Mouse (Mus musculus): ENCODE results near the gene Ganab. TPM values are rescaled to one million over a fixed set of nuclear protein-coding genes. Genes with fewer than 3 reads are reported as not detected.
"Not testable (repeated sequence)": the region's sequence is repeated elsewhere in the genome, so short reads cannot be mapped to it uniquely, and the experiment has no call there.

The Ganab gene
- polyA plus RNA-seq, 1 experiment from 2014 or later = 73.3 TPM

- not testable (repeated sequence) for H3K9me3 ChIP-seq (replicated peaks; ENCODE audit: control insufficient read depth, low read length); H3K9ac ChIP-seq (ENCODE audit: low read length); H3K4me3 ChIP-seq (ENCODE audit: low read depth, low read length); H3K27me3 ChIP-seq (replicated peaks; ENCODE audit: control insufficient read depth, insufficient read depth, low read length); H3K27ac ChIP-seq (ENCODE audit: low read depth, low read length); H3K4me1 ChIP-seq (ENCODE audit: control insufficient read depth, insufficient read depth, low read length); H3K4me2 ChIP-seq (ENCODE audit: low read length); ATAC-seq; DNase-seq (ENCODE audit: low spot score)
- peaks cover 21% of the 10 kb centered on the region for H3K36me3 ChIP-seq (ENCODE audit: control insufficient read depth, insufficient read depth, low read length)
- 80% methylated on average over 3 of the region's 3 CpGs for WGBS
These were observed 27.5 kb upstream of the Ganab start for GRCm38 (mm10) chr19:8870381-8870780.

GRCm38 (mm10) chr19:8870838-8871237 is 27.0 kb upstream of the Ganab start:
- 56% methylated on average over 9 of the region's 9 CpGs for WGBS
- no peak overlapping the region for H3K27ac ChIP-seq (ENCODE audit: low read depth, low read length)

GRCm38 (mm10) chr19:8871267-8872186 is 26.3 kb upstream of the Ganab start, which contains the start of gene Ubxn1:
Ubxn1 (plus strand) TSS chr19:8871496.
- H3K4me3 ChIP-seq (ENCODE audit: low read depth, low read length) = peak within 1 kb of the TSS; percentile 96
- H3K9ac ChIP-seq (ENCODE audit: low read length) = peak within 1 kb of the TSS; percentile 95
- 2% methylated on average over 59 of the region's 59 CpGs for WGBS
- peaks cover 7% of the 10 kb centered on the region for H3K4me1 ChIP-seq (ENCODE audit: control insufficient read depth, insufficient read depth, low read length)
- H3K4me2 ChIP-seq (ENCODE audit: low read length) = peak within 1 kb of the TSS; percentile 95
- DNase-seq (ENCODE audit: low spot score) = peak; percentile 97
- no peaks in the 10 kb centered on the region for H3K27me3 ChIP-seq (replicated peaks; ENCODE audit: control insufficient read depth, insufficient read depth, low read length)
- peak; percentile 98 for ATAC-seq
- peak within 1 kb of the TSS; percentile 48; the same call in 1 of the 2 replicates for H3K27ac ChIP-seq (ENCODE audit: low read depth, low read length)
- peaks cover 31% of the 10 kb centered on the region for H3K36me3 ChIP-seq (ENCODE audit: control insufficient read depth, insufficient read depth, low read length)
- no peaks in the 10 kb centered on the region for H3K9me3 ChIP-seq (replicated peaks; ENCODE audit: control insufficient read depth, low read length)

More at GRCm38 (mm10) chr19:8870838-8871237, 27.0 kb upstream of the Ganab start:
- DNase-seq (ENCODE audit: low spot score) (no peak), ATAC-seq (0 out of 2 replicates have a peak, but pooled peaks have one; percentile 8)
- Histone ChIP-seq H3K4me2 (ENCODE audit: low read length) (peak overlapping the region; percentile 95), H3K36me3 (ENCODE audit: control insufficient read depth, insufficient read depth, low read length) (peaks cover 24% of the 10 kb centered on the region), H3K4me3 (ENCODE audit: low read depth, low read length) (peak overlapping the region; percentile 96), H3K9ac (ENCODE audit: low read length) (peak overlapping the region; percentile 95), H3K27me3 (replicated peaks; ENCODE audit: control insufficient read depth, insufficient read depth, low read length) (no peaks in the 10 kb centered on the region), H3K9me3 (replicated peaks; ENCODE audit: control insufficient read depth, low read length) (no peaks in the 10 kb centered on the region), H3K4me1 (ENCODE audit: control insufficient read depth, insufficient read depth, low read length) (peaks cover 7% of the 10 kb centered on the region)

GRCm38 (mm10) chr19:8872266-8872840 is 25.5 kb upstream of the Ganab start:
- Histone ChIP-seq H3K4me1 (ENCODE audit: control insufficient read depth, insufficient read depth, low read length) (peaks cover 7% of the 10 kb centered on the region), H3K9ac (ENCODE audit: low read length) (peak overlapping the region; percentile 95), H3K36me3 (ENCODE audit: control insufficient read depth, insufficient read depth, low read length) (peaks cover 38% of the 10 kb centered on the region), H3K27ac (ENCODE audit: low read depth, low read length) (no peak overlapping the region), H3K9me3 (replicated peaks; ENCODE audit: control insufficient read depth, low read length) (no peaks in the 10 kb centered on the region), H3K27me3 (replicated peaks; ENCODE audit: control insufficient read depth, insufficient read depth, low read length) (no peaks in the 10 kb centered on the region), H3K4me2 (ENCODE audit: low read length) (peak overlapping the region; percentile 95), H3K4me3 (ENCODE audit: low read depth, low read length) (peak overlapping the region; percentile 96)
- no peak for DNase-seq (ENCODE audit: low spot score)
- WGBS = 82% methylated on average over 10 of the region's 10 CpGs
- ATAC-seq = no peak

GRCm38 (mm10) chr19:8875031-8875430 is 22.8 kb upstream of the Ganab start:
- no peak overlapping the region for H3K4me3 ChIP-seq (ENCODE audit: low read depth, low read length)
- DNase-seq (ENCODE audit: low spot score) (no peak), ATAC-seq (no peak)
- H3K9me3 ChIP-seq (replicated peaks; ENCODE audit: control insufficient read depth, low read length) = no peaks in the 10 kb centered on the region
- H3K27me3 ChIP-seq (replicated peaks; ENCODE audit: control insufficient read depth, insufficient read depth, low read length) = no peaks in the 10 kb centered on the region
- no peak overlapping the region for H3K4me2 ChIP-seq (ENCODE audit: low read length)
- 94% methylated on average over 7 of the region's 7 CpGs for WGBS
- no peak overlapping the region for H3K9ac ChIP-seq (ENCODE audit: low read length)
- H3K27ac ChIP-seq (ENCODE audit: low read depth, low read length) = no peak overlapping the region
- peaks cover 7% of the 10 kb centered on the region for H3K4me1 ChIP-seq (ENCODE audit: control insufficient read depth, insufficient read depth, low read length)
- H3K36me3 ChIP-seq (ENCODE audit: control insufficient read depth, insufficient read depth, low read length) = peaks cover 48% of the 10 kb centered on the region

- peak within 1 kb of the TSS; percentile 67 for H3K4me3 ChIP-seq (ENCODE audit: low read depth, low read length)
- no peaks in the 10 kb centered on the region for H3K9me3 ChIP-seq (replicated peaks; ENCODE audit: control insufficient read depth, low read length)
- H3K27ac ChIP-seq (ENCODE audit: low read depth, low read length) = peak within 1 kb of the TSS; percentile 61
- DNase-seq (ENCODE audit: low spot score) (peak; percentile 92), ATAC-seq (peak; percentile 98)
- H3K27me3 ChIP-seq (replicated peaks; ENCODE audit: control insufficient read depth, insufficient read depth, low read length) = no peaks in the 10 kb centered on the region
- 0 out of 2 replicates have a peak, but pooled peaks cover 3% of the 10 kb centered on the region for H3K4me1 ChIP-seq (ENCODE audit: control insufficient read depth, insufficient read depth, low read length)
- peaks cover 25% of the 10 kb centered on the region for H3K36me3 ChIP-seq (ENCODE audit: control insufficient read depth, insufficient read depth, low read length)
- peak within 1 kb of the TSS; percentile 94 for H3K4me2 ChIP-seq (ENCODE audit: low read length)
- under 1% methylated on average over 42 of the region's 42 CpGs for WGBS
- peak within 1 kb of the TSS; percentile 83 for H3K9ac ChIP-seq (ENCODE audit: low read length)
These were observed 17.4 kb upstream of the Ganab start, which contains the start of gene Uqcc3 for GRCm38 (mm10) chr19:8880311-8881033. Uqcc3 (minus strand) TSS chr19:8880923.

- no peaks in the 10 kb centered on the region for H3K27me3 ChIP-seq (replicated peaks; ENCODE audit: control insufficient read depth, insufficient read depth, low read length)
- 0 out of 2 replicates have a peak, but pooled peaks cover 3% of the 10 kb centered on the region for H3K4me1 ChIP-seq (ENCODE audit: control insufficient read depth, insufficient read depth, low read length)
- peak overlapping the region; percentile 83 for H3K9ac ChIP-seq (ENCODE audit: low read length)
- peak overlapping the region; percentile 94 for H3K4me2 ChIP-seq (ENCODE audit: low read length)
- peaks cover 22% of the 10 kb centered on the region for H3K36me3 ChIP-seq (ENCODE audit: control insufficient read depth, insufficient read depth, low read length)
- H3K9me3 ChIP-seq (replicated peaks; ENCODE audit: control insufficient read depth, low read length) = no peaks in the 10 kb centered on the region
- peak overlapping the region; percentile 67 for H3K4me3 ChIP-seq (ENCODE audit: low read depth, low read length)
- no peak overlapping the region for H3K27ac ChIP-seq (ENCODE audit: low read depth, low read length)
- DNase-seq (ENCODE audit: low spot score) (no peak), ATAC-seq (no peak)
- WGBS = 20% methylated on average over 3 of the region's 3 CpGs
These were observed 16.9 kb upstream of the Ganab start for GRCm38 (mm10) chr19:8881034-8881392.

- no peak within 1 kb of the TSS for H3K9ac ChIP-seq (ENCODE audit: low read length)
- no peak for ATAC-seq
- no peak within 1 kb of the TSS for H3K27ac ChIP-seq (ENCODE audit: low read depth, low read length)
- H3K27me3 ChIP-seq (replicated peaks; ENCODE audit: control insufficient read depth, insufficient read depth, low read length) = no peaks in the 10 kb centered on the region
- no peak for DNase-seq (ENCODE audit: low spot score)
- no peak within 1 kb of the TSS for H3K4me3 ChIP-seq (ENCODE audit: low read depth, low read length)
- H3K9me3 ChIP-seq (replicated peaks; ENCODE audit: control insufficient read depth, low read length) = no peaks in the 10 kb centered on the region
- no peak within 1 kb of the TSS for H3K4me2 ChIP-seq (ENCODE audit: low read length)
- 73% methylated on average over 3 of the region's 3 CpGs for WGBS
- peaks cover 7% of the 10 kb centered on the region; the same call in 1 of the 2 replicates for H3K4me1 ChIP-seq (ENCODE audit: control insufficient read depth, insufficient read depth, low read length)
- H3K36me3 ChIP-seq (ENCODE audit: control insufficient read depth, insufficient read depth, low read length) = no peaks in the 10 kb centered on the region
These were observed 14.3 kb upstream of the Ganab start, which contains the start of the genes Lbhd1 and Gm49403 for GRCm38 (mm10) chr19:8883616-8884015. Lbhd1 (plus strand) TSS chr19:8883732. Gm49403 (plus strand) TSS chr19:8883930.
